Mouse (Mus musculus): ENCODE measurements around the gene Jhy. TPM values are rescaled to one million over a fixed set of nuclear protein-coding genes. Genes with fewer than 3 reads are reported as not detected.

The Jhy gene
- 0.05 and 0.28 TPM in 2 replicates for polyA plus RNA-seq (2016; fragmentation: Nextera tagmentation; extraction: Ambion mirVana)

DNA sequence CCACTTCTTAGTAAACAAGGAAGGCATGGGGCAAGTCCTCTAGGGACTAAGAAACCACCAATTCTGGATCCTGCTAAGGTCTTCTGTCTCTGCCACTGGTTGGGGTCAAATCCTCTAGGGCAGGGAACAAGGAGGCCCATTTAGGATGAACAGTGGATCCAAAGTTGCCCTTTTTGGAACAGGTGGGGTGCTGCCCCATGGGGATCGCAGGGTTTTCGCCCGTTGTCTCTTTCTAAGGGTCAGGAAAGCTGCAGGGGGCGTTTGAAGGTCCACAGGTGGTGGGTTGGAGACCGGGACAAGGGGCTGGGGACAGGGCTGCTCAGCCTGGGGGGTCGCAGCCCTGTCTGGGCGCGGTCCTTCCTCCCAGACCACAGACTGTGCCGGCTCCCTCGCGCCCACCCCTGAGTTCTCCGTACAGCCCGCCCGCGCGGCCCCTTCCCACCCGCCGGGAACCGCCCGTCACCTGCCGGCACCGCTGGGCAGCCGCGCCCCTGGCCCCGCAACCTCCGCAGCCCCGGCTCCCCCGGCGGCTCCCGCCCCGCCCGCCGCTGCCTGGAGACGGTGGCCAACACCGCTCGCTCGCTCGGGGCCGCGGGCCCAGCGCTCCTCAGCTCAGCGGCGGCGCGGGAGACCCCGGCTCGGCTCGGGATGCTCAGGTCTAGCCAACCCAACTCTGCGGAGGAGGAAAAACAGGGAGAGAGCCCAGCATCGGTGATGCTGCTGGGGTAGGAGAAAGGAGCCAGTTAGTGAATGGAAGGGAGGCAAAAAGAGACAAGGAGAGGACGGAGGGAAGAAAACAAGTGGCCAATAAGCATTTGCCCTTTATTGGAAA lies at the start of gene Jhy:
Gene Jhy (minus strand): TSS at position 533 of the 832 bp plus-strand sequence.
- Histone ChIP-seq H3K36me3 (replicated peaks) (no peaks in the 10 kb centered on the region), H3K27me3 (replicated peaks; ENCODE audit: low read depth, poor library complexity, severe bottlenecking) (peaks cover 70% of the 10 kb centered on the region), H3K9me3 (no peaks in the 10 kb centered on the region), H3K4me1 (peaks cover 9% of the 10 kb centered on the region), H3K27ac (replicated peaks) (peak within 1 kb of the TSS; percentile 49), H3K4me3 (peak within 1 kb of the TSS; percentile 63)
- under 1% methylated on average over 51 of the region's 51 CpGs for WGBS
- peak; percentile 60 for DNase-seq (ENCODE audit: low spot score)

DNA sequence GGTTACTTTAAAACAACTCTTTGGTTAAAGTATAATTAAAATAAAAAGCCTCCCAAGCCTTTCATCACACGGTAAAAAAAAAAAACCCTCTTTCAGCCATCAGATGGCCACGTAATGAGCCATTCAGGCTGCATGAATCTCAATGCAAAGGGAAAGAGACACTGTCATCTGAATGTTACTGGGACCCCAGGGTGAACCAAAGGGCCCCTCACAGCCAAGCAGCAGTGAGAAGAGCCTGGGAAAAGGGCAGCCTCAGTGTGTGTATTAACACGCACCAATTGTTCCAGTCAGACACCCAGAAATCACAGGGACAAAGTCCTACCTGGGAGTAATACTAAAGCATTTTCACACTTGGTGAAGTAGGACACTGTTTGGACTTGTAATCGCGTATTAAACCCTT lies 48.5 kb upstream of the Jhy start:
- Histone ChIP-seq H3K4me1 (peaks cover 14% of the 10 kb centered on the region), H3K27ac (replicated peaks) (no peak overlapping the region), H3K27me3 (replicated peaks; ENCODE audit: low read depth, poor library complexity, severe bottlenecking) (no peaks in the 10 kb centered on the region), H3K9me3 (no peaks in the 10 kb centered on the region), H3K4me3 (no peak overlapping the region), H3K36me3 (replicated peaks) (no peaks in the 10 kb centered on the region)
- 90% methylated on average over 5 of the region's 5 CpGs for WGBS
- no peak for DNase-seq (ENCODE audit: low spot score)

DNA sequence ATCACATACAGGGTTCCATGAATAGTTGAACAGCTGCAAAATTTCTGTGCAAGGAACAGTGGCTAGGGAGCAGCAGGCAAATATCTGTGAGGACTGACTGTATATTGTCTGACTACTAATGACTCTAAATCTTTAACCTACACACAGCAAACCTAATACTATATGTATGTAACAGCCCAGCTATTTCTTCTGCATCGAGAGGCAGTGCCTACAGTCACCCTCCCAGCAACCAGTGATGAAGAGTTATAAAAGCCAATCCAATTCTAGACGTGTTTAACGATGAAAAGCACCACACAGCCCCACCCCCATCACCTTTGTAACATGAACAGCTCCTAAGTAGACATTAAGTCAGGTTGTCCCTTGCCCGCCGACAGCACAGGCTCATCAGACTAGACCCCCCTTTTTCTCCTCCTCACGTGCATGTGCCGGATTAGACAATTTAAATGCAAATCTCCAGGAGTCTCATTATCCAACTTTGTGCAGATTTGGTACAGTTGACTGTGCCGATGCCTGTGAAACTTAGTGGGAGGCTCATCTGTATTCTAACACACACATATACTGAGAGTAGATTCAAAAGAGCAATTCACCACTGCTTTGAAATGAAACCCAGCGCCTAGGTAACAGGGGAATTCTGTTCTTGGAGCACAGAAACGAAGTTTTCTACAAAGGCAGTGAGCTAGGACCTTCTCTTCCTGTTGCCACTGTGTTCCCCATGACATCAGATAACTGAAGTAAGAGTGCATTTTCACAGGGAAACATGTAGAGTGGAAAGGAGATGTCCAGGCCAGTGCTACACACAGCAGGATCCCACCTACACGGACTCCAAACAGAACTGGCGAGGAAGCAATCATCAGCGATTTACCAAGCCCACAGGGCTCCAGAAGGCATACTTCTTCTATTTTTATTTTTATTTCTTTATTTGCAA lies 47.9 kb upstream of the Jhy start:
- H3K4me3 ChIP-seq, result no peak overlapping the region
- WGBS, result 75% methylated on average over 13 of the region's 13 CpGs
- H3K9me3 ChIP-seq, result no peaks in the 10 kb centered on the region
- H3K27ac ChIP-seq (replicated peaks), result no peak overlapping the region
- H3K36me3 ChIP-seq (replicated peaks), result no peaks in the 10 kb centered on the region
- H3K27me3 ChIP-seq (replicated peaks; ENCODE audit: low read depth, poor library complexity, severe bottlenecking), result no peaks in the 10 kb centered on the region
- peaks cover 17% of the 10 kb centered on the region for H3K4me1 ChIP-seq
- DNase-seq (ENCODE audit: low spot score), result no peak

DNA sequence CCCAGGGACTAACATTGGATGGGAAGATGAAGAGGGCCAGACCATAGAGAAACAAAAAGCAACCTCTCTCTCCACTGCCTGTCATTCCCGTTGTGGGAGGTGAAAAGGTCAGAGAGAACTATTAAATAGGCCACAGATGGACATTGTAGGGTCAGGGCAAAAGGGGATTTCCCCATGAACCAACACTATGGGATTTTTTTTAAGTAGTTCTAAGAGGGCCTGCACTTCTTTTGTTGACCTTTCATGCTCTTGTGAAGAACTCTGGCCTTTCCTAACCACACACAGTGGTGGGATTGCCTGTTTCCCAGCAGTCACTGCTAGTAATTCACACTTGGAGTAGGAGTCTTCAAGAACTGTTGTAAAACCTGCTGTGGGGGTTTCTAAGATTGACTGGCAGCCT lies 43.9 kb upstream of the Jhy start:
- H3K27me3 ChIP-seq (replicated peaks; ENCODE audit: low read depth, poor library complexity, severe bottlenecking), result 0 out of 2 replicates have a peak, but pooled peaks cover 6% of the 10 kb centered on the region
- no peak overlapping the region for H3K4me3 ChIP-seq
- H3K9me3 ChIP-seq, result no peaks in the 10 kb centered on the region
- H3K4me1 ChIP-seq, result peaks cover 17% of the 10 kb centered on the region
- 4% methylated on average over 1 of the region's 1 CpGs for WGBS
- no peaks in the 10 kb centered on the region for H3K36me3 ChIP-seq (replicated peaks)
- no peak for DNase-seq (ENCODE audit: low spot score)
- no peak overlapping the region for H3K27ac ChIP-seq (replicated peaks)

DNA sequence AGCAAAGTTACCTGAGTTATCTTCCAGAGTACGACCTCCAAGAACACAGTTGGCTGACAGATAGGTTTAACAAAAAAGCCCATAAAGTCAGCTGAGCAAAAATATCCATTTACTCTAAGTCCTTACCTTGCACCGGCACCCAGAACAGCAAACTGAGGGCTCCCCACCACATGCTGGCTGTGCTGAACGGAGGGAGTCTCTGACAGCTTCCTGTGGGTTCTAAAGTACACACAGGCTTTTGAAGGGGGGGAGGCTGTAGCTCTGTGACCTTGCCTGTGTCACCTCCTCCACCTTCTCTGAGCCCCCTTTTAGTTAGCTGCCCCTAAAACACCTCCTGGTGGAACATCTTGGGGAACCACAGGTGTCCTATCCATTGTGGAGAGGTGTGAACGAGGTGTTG lies 40.5 kb upstream of the Jhy start, which contains the start of gene Crtam:
Gene Crtam (minus strand): TSS at position 214 of the 400 bp plus-strand sequence.
- Histone ChIP-seq H3K27ac (replicated peaks) (no peak within 1 kb of the TSS), H3K4me3 (no peak within 1 kb of the TSS), H3K27me3 (replicated peaks; ENCODE audit: low read depth, poor library complexity, severe bottlenecking) (0 out of 2 replicates have a peak, but pooled peaks cover 6% of the 10 kb centered on the region), H3K9me3 (no peaks in the 10 kb centered on the region), H3K36me3 (replicated peaks) (no peaks in the 10 kb centered on the region), H3K4me1 (peaks cover 16% of the 10 kb centered on the region)
- 68% methylated on average over 4 of the region's 4 CpGs for WGBS
- no peak for DNase-seq (ENCODE audit: low spot score)

DNA sequence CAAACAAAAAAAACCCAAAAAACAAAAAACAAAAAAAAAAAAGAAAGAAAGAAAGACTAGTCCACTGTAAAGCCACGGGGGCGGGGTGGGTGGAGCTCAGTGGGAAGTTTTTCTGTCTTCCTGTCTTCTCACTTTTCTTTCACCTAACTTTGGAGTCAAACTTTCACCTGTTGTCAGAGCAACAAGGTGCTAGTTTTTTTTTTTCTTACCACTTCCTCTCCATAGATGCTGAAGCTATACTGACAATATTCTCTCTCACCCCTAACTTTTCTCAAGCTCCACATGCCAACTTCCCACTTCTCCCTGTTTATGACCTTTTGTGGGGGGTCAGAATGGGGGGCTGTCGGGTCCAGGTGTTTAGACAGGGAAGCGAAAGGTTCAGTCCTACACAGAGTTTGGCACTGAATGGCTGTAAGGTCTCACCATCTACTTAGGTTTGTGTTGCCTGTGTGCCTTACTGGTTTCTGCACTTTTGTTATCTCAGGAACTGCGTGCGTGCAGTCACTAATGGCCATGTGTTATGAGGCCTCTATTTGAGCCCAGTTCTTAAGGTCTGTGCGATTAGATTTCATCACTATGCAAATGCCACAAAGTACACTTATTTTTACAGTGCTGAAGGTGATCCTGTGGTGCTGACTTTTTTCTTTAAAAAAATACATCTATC lies 33.3 kb upstream of the Jhy start:
- Histone ChIP-seq H3K4me1 (peaks cover 15% of the 10 kb centered on the region; the same call in 1 of the 2 replicates), H3K27me3 (replicated peaks; ENCODE audit: low read depth, poor library complexity, severe bottlenecking) (no peaks in the 10 kb centered on the region), H3K4me3 (no peak overlapping the region), H3K27ac (replicated peaks) (no peak overlapping the region), H3K36me3 (replicated peaks) (no peaks in the 10 kb centered on the region), H3K9me3 (no peaks in the 10 kb centered on the region)
- DNase-seq (ENCODE audit: low spot score), result no peak
- WGBS, result 88% methylated on average over 7 of the region's 7 CpGs

DNA sequence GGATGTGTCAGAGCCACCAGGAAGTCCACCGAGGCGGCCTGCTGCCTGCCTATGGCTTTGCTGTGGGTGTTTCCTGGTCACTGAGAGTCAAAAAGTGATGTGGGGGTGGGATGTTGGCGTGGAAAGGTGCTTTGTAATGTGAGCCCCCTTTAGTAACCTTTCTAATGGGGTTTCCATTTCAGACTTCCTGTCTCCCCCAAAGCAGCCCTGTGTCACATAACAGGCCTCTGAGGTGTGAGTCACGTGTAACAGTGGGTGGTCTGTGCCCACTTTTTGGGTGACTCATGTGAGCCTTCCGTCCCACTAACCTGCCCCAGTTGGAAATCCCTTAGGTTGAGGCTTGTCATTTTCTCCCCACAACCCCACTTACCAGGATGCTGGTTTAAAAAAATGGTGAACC lies 30.2 kb upstream of the Jhy start:
- 61% methylated on average over 5 of the region's 5 CpGs for WGBS
- peak overlapping the region; percentile 44; the same call in 1 of the 2 replicates for H3K27ac ChIP-seq (replicated peaks)

DNA sequence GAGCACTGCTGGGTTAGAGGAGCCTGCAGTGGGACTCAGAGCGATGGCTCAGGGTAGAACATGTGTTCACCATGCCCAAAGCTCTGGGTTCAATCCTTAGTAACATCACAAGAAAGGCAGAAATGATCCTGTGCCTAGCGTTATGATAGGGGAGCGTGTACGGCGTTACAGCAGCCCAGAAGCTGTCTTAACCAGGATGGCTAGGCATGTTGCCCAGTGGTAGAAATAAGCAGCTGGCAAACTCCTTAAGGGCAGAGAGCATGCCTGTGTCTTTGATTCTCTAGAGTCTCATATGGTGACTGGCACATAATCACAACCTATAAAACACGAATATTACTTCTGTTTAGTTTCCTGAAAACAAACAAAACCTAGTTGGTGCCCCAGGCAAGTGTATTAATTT lies 27.6 kb upstream of the Jhy start:
- DNase-seq (ENCODE audit: low spot score), result no peak
- Histone ChIP-seq H3K36me3 (replicated peaks) (no peaks in the 10 kb centered on the region), H3K27ac (replicated peaks) (peak overlapping the region; percentile 16; the same call in 1 of the 2 replicates), H3K9me3 (no peaks in the 10 kb centered on the region), H3K27me3 (replicated peaks; ENCODE audit: low read depth, poor library complexity, severe bottlenecking) (peaks cover 6% of the 10 kb centered on the region; the same call in 1 of the 2 replicates), H3K4me3 (no peak overlapping the region), H3K4me1 (peaks cover 19% of the 10 kb centered on the region)
- WGBS, result 92% methylated on average over 6 of the region's 6 CpGs

More for the DNA sequence above, 30.2 kb upstream of the Jhy start:
- Histone ChIP-seq H3K9me3 (no peaks in the 10 kb centered on the region), H3K4me3 (no peak overlapping the region; the same call in 1 of the 2 replicates), H3K4me1 (peaks cover 19% of the 10 kb centered on the region), H3K36me3 (replicated peaks) (no peaks in the 10 kb centered on the region), H3K27me3 (replicated peaks; ENCODE audit: low read depth, poor library complexity, severe bottlenecking) (no peaks in the 10 kb centered on the region)
- DNase-seq (ENCODE audit: low spot score), result peak; percentile 11

DNA sequence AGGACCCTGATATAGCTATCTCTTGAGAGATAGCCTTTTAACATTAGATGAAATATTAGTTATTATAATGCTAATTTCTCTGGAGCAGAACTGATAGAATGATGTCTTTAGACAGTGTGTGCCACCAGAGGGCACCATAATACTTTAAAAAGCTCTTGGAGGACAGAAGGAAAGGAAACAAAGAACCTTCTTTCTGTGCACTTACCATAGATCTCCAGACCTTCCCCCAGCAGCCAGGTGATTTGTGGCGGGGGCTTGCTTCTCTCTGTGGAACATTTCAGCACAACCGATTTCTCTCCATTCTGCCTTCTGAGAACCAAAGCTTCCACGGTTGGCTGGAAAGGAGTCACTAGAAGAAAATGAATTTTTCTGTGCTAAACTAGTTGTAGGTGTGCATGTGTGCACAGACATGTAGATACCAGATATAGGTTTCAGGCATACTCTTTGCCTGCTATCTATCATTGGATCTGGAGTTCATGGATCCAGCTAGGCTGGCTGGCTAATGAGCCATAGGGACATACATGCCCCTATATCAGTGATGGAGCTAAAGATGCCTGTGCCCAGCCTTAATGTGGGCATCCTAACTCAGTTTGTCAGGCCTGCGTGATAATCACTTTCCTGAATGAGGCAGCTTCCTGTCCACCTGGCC lies 26.1 kb upstream of the Jhy start:
- Histone ChIP-seq H3K4me1 (peaks cover 19% of the 10 kb centered on the region), H3K27me3 (replicated peaks; ENCODE audit: low read depth, poor library complexity, severe bottlenecking) (peaks cover 6% of the 10 kb centered on the region; the same call in 1 of the 2 replicates), H3K36me3 (replicated peaks) (no peaks in the 10 kb centered on the region), H3K9me3 (no peaks in the 10 kb centered on the region), H3K27ac (replicated peaks) (peak overlapping the region; percentile 79), H3K4me3 (no peak overlapping the region)
- 45% methylated on average over 4 of the region's 4 CpGs for WGBS
- peak; percentile 56 for DNase-seq (ENCODE audit: low spot score)

DNA sequence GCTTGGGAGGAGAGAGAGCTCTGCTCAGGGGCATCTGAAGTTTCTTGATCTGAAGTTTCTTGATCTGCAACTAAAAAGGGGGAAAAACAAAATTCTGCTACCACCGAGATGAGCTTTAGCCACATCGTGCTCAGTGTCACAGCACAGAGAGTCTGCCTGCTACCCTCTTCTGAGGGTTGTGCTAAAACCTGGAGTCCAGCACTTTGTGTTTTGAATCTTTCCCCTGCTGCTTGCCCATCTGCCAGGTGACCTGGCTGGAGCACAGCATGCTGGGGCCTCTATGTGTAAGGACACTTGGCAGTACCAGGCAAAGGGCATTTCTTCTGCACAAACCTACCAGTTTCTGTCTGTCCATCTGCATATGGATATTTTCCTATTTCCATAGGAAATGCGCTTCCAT lies 20.4 kb upstream of the Jhy start:
- H3K27ac ChIP-seq (replicated peaks), result no peak overlapping the region
- 71% methylated on average over 3 of the region's 3 CpGs for WGBS
- H3K36me3 ChIP-seq (replicated peaks), result no peaks in the 10 kb centered on the region
- peaks cover 6% of the 10 kb centered on the region; the same call in 1 of the 2 replicates for H3K27me3 ChIP-seq (replicated peaks; ENCODE audit: low read depth, poor library complexity, severe bottlenecking)
- H3K4me1 ChIP-seq, result no peaks in the 10 kb centered on the region
- no peaks in the 10 kb centered on the region for H3K9me3 ChIP-seq
- DNase-seq (ENCODE audit: low spot score), result no peak
- H3K4me3 ChIP-seq, result no peak overlapping the region

DNA sequence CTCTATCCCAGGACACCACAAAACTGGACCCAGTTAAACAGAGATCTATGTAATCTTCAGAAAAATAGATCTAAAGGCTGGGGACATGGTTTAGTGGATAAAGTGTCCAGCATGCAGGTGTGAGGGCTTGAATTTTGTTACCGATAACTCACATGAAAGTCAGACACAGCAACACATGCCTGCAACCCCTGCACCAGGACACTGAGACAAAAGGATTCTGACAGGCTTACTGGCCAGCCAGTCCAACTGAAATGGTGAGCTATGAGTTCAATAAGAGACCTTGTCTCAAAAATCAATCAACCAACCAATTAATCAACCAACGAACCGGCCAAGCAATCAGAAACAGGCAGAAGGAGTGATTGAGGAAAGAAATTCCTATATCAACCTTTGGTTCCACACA lies 19.8 kb upstream of the Jhy start:
- no peaks in the 10 kb centered on the region for H3K9me3 ChIP-seq
- DNase-seq (ENCODE audit: low spot score), result no peak
- 92% methylated on average over 3 of the region's 3 CpGs for WGBS
- H3K4me1 ChIP-seq, result no peaks in the 10 kb centered on the region
- no peak overlapping the region for H3K4me3 ChIP-seq
- H3K27me3 ChIP-seq (replicated peaks; ENCODE audit: low read depth, poor library complexity, severe bottlenecking), result peaks cover 6% of the 10 kb centered on the region; the same call in 1 of the 2 replicates
- H3K36me3 ChIP-seq (replicated peaks), result no peaks in the 10 kb centered on the region
- H3K27ac ChIP-seq (replicated peaks), result no peak overlapping the region
